Comparison of ENCODE assay signal across 8 mouse cellular contexts in genomic region chr4:36951955-36952215, GRCm38 (mm10). TPM values are rescaled to one million over a fixed set of nuclear protein-coding genes. Genes with fewer than 3 reads are reported as not detected.
A peak's percentile ranks its signal among the peaks of the same experiment; 100 is the strongest.
DNase-seq lines count a peak whose midpoint lies in the region; ATAC-seq and TF ChIP-seq lines count a peak whose summit lies in the region.

No protein-coding gene starts in this region.

- peak overlapping the region; percentile 55 for H3K4me3 ChIP-seq in kidney, embryonic 15.5 days (replicated peaks)
- H3K4me3 ChIP-seq in embryonic facial prominence, embryonic 13.5 days, result peak overlapping the region; percentile 57
- H3K4me3 ChIP-seq in intestine, postnatal 0 days (ENCODE audit: low read depth, low read length), result peak overlapping the region; percentile 43
- H3K4me3 ChIP-seq in neural tube, embryonic 12.5 days, result peak overlapping the region; percentile 59

- intact Hi-C loops in left cerebral cortex, postnatal 36 days (cut with DNase I), result loop anchor here (10.0 kb wide), 1 partner anchor 1577 kb away; no protein-coding TSS in a partner anchor

- H3K27ac ChIP-seq in kidney, embryonic 15.5 days, result no peak overlapping the region
- H3K27ac ChIP-seq in embryonic facial prominence, embryonic 13.5 days, result no peak overlapping the region
- H3K27ac ChIP-seq in intestine, postnatal 0 days (ENCODE audit: low read depth, low read length), result no peak overlapping the region
- H3K27ac ChIP-seq in neural tube, embryonic 12.5 days, result no peak overlapping the region

- 3% methylated on average over 7 of the region's 7 CpGs for WGBS in kidney, embryonic 15.5 days
- WGBS in embryonic facial prominence, embryonic 13.5 days, result under 1% methylated on average over 7 of the region's 7 CpGs
- WGBS in intestine, postnatal 0 days, result 1% methylated on average over 7 of the region's 7 CpGs
- WGBS in neural tube, embryonic 12.5 days, result under 1% methylated on average over 7 of the region's 7 CpGs

- H3K9me3 ChIP-seq in kidney, embryonic 15.5 days (replicated peaks), result no peaks in the 10 kb centered on the region
- no peaks in the 10 kb centered on the region for H3K9me3 ChIP-seq in embryonic facial prominence, embryonic 13.5 days
- no peaks in the 10 kb centered on the region for H3K9me3 ChIP-seq in intestine, postnatal 0 days (ENCODE audit: control insufficient read depth)
- no peaks in the 10 kb centered on the region for H3K9me3 ChIP-seq in neural tube, embryonic 12.5 days

- DNase-seq in kidney, postnatal 4 days, result no peak
- no peak for DNase-seq in left cerebral cortex, postnatal 36 days (ENCODE audit: low spot score in 2 of 2)
- DNase-seq in right cerebral cortex, adult 18-20 months, result no peak

- peak overlapping the region; percentile 98 for H3K4me2 ChIP-seq in kidney, embryonic 15.5 days
- H3K4me2 ChIP-seq in embryonic facial prominence, embryonic 13.5 days, result peak overlapping the region; percentile 98
- H3K4me2 ChIP-seq in intestine, postnatal 0 days (replicated peaks; ENCODE audit: low read depth), result peak overlapping the region; percentile 73
- peak overlapping the region; percentile 99 for H3K4me2 ChIP-seq in neural tube, embryonic 12.5 days (replicated peaks)

- H3K27me3 ChIP-seq in kidney, embryonic 15.5 days, result peaks cover 67% of the 10 kb centered on the region
- peaks cover 66% of the 10 kb centered on the region for H3K27me3 ChIP-seq in embryonic facial prominence, embryonic 13.5 days
- peaks cover 47% of the 10 kb centered on the region for H3K27me3 ChIP-seq in intestine, postnatal 0 days (replicated peaks; ENCODE audit: control insufficient read depth, insufficient read depth, low read length)
- peaks cover 41% of the 10 kb centered on the region for H3K27me3 ChIP-seq in neural tube, embryonic 12.5 days (replicated peaks)

- no peak overlapping the region for H3K9ac ChIP-seq in kidney, embryonic 15.5 days
- H3K9ac ChIP-seq in embryonic facial prominence, embryonic 13.5 days, result peak overlapping the region; percentile 68
- no peak overlapping the region for H3K9ac ChIP-seq in intestine, postnatal 0 days (ENCODE audit: low read depth, low read length)
- peak overlapping the region; percentile 61; the same call in 1 of the 2 replicates for H3K9ac ChIP-seq in neural tube, embryonic 12.5 days

- no peak for TF ChIP-seq CTCF in intestine, postnatal 0 days (IDR thresholded peaks at IDR 0.05; ENCODE audit: low read depth)

- 0 out of 2 replicates have a peak, but pooled peaks have one; percentile 40 for ATAC-seq in kidney, embryonic 15.5 days (replicated peaks; ENCODE audit: low FRiP score)
- 0 out of 2 replicates have a peak, but pooled peaks have one; percentile 16 for ATAC-seq in embryonic facial prominence, embryonic 13.5 days (ENCODE audit: insufficient number of reproducible peaks, insufficient read depth, low FRiP score, low TSS enrichment, low read depth)
- no peak for ATAC-seq in intestine, postnatal 0 days
- ATAC-seq in neural tube, embryonic 12.5 days (ENCODE audit: low FRiP score, low read depth), result no peak
- ATAC-seq in megakaryocyte-erythroid progenitor cell, adult 5-6 weeks (replicated peaks; ENCODE audit: low FRiP score, low TSS enrichment, poor library complexity, severe bottlenecking), result no peak

- H3K36me3 ChIP-seq in kidney, embryonic 15.5 days, result no peaks in the 10 kb centered on the region
- no peaks in the 10 kb centered on the region for H3K36me3 ChIP-seq in embryonic facial prominence, embryonic 13.5 days
- no peaks in the 10 kb centered on the region for H3K36me3 ChIP-seq in intestine, postnatal 0 days (ENCODE audit: control insufficient read depth, insufficient read depth)
- H3K36me3 ChIP-seq in neural tube, embryonic 12.5 days, result no peaks in the 10 kb centered on the region

- peaks cover 32% of the 10 kb centered on the region for H3K4me1 ChIP-seq in kidney, embryonic 15.5 days
- H3K4me1 ChIP-seq in embryonic facial prominence, embryonic 13.5 days, result peaks cover 23% of the 10 kb centered on the region
- H3K4me1 ChIP-seq in intestine, postnatal 0 days (replicated peaks; ENCODE audit: control insufficient read depth, insufficient read depth, low read length), result 0 out of 2 replicates have a peak, but pooled peaks cover 5% of the 10 kb centered on the region
- H3K4me1 ChIP-seq in neural tube, embryonic 12.5 days, result peaks cover 2% of the 10 kb centered on the region; the same call in 1 of the 2 replicates

RNA-seq across cellular contexts. Expression of gene Lingo2, which starts 0.3 kb away (rescaled TPM):
- polyA plus RNA-seq in kidney, embryonic 15.5 days (2015; fragmentation: Nextera tagmentation; extraction: Ambion mirVana), result 0.26 and 0.47 TPM in 2 replicates
- 6.8 and 6.9 TPM in 2 replicates for polyA plus RNA-seq in embryonic facial prominence, embryonic 13.5 days (2015; fragmentation: Nextera tagmentation; extraction: Ambion mirVana)
- polyA plus RNA-seq in intestine, postnatal 0 days (2015; fragmentation: Nextera tagmentation; extraction: Ambion mirVana), result 0.40 and 0.67 TPM in 2 replicates
- 15.3 and 16.7 TPM in 2 replicates for polyA plus RNA-seq in neural tube, embryonic 12.5 days (2016; fragmentation: Nextera tagmentation; extraction: Ambion mirVana)
- not detected in 2 replicates for total RNA-seq in megakaryocyte-erythroid progenitor cell, adult 5-6 weeks (2014; fragmentation: Nextera tagmentation)
- not detected in 2 replicates for total RNA-seq in megakaryocyte-erythroid progenitor cell, adult 5-6 weeks (2017)
- 10 to 100 TPM; 64.3 to 89.5 TPM for total RNA-seq in left cerebral cortex, postnatal 36 days (2021)

Comparison
In these comparisons a context has a peak if more than half of its experiments do, and no peak if none do; other contexts are left out.
1. ATAC-seq: peak in kidney, embryonic 15.5 days (single experiment) and embryonic facial prominence, embryonic 13.5 days (single experiment); none in intestine, postnatal 0 days (single experiment), neural tube, embryonic 12.5 days (single experiment) and megakaryocyte-erythroid progenitor cell, adult 5-6 weeks (single experiment).
2. H3K9ac ChIP-seq: peak in embryonic facial prominence, embryonic 13.5 days (single experiment) and neural tube, embryonic 12.5 days (single experiment); none in kidney, embryonic 15.5 days (single experiment) and intestine, postnatal 0 days (single experiment).
3. Peak in every context shown above with its lines, with median percentiles within 50 percentile points of each other: H3K4me2 ChIP-seq and H3K4me3 ChIP-seq.